Mouse (Mus musculus) thymus, postnatal 36 days (tissue): ENCODE measurements around the gene Carnmt1.

ENCODE experiments used
- DNase-seq, 2 experiments: peaks; one replicate each; pipeline ENCODE4 v3.0.0; 2022; ENCODE audit warnings: mixed read lengths in 2 of 2

The Carnmt1 gene

DNA sequence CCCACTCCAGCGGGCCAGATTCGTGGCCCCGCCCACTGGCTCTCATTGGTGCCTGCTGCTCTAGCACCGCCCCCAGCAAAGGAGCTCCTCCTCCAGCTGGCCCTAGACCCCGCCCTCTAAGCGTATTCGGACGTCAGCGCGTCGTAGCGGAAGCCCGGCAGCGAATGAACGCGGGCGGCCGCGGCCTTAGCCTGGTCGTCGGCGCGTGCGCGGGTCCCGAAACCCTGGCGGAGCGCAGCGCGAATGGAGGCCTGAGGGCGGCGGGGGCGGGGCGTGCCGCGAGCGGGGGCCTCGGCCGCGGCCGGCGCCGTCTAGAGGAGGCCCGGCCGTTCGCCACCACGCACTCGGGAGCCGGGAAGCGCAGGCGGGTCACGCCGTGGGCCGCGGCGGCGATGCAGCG lies at the start of gene Carnmt1:
Gene Carnmt1 (plus strand): TSS at position 157 of the 400 bp plus-strand sequence.
- peak; percentile 99 for DNase-seq

DNA sequence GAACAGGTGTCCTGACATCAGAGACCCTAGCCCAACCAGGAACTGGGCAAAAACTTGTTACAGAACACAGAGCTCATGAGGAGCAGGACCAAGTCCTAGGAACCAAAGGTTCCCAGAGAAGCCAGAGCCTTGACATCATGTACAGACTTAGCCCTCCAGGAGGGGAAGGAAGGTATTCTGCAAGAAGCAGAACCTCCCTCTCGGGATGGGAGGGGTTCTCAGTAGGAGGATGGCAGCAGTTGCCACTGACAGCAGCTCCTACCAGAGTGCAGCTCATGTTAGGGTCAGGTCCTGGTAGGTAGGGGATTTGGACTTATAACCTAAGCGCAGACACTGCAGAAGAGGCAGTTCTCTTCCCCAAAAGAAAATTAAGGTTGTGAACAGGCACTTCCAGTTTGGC lies 46.7 kb upstream of the Carnmt1 start:
- no peak for DNase-seq

DNA sequence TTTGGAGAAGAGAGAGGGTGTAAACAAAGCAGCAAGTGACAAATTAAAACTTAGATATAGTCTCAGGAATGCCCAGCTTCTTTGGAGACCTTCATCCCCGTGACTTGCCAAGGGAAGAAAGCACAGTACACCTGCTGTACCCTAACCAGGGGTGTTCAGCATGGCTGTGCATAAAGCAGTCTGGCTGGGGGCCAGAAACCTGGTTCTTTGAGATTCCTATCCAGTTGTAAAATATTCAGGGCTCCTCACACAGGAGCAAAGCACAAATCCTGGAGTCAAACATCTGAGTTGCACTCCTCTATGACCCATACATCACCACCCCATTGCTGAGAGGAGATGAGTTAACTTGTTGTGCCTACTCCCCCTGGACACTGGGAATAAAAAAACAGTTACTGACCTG lies 41.0 kb upstream of the Carnmt1 start:
- no peak for DNase-seq

DNA sequence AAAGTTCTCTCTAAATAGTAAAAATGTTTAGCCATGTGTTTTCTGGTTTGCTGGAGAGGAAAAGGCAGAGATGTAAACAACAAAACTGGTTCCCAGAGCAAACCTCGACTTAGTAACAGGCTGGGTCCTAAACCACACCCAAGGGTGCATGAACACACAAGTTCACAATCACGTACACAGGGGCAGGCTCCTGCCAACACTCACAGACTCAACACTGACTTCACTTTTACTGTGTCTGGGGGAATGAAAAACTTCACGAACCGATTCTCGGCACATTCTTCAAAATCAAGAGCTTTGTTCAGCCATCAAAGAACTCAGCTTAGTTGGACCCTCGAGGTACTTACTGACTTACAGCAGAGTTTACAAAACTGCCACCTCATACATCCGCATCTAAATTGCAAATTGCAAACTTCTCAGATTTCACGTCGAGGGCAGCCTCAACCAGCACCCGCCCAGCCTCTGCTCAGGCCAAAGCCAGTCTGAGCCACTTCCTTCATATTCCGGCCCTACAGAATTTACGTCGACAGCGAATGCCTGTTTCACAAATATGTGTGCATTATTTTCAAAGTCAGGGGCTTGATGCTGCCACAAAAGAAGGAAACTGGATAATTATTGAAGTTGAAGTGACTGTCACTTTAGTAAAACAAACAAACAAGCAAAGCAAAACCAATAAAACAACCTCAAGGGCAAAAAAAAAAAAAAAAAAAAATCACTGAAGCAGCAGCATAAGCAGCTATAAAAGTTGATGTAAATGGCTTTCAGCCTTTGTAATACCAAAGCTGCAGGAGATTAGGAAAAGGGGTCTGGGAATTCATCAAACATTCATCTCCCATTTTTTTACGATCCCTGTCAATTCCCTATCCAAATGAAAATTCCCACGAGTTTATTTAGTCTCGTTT lies 40.1 kb upstream of the Carnmt1 start:
- peak in 1 of 2 experiments; percentile 16 for DNase-seq

DNA sequence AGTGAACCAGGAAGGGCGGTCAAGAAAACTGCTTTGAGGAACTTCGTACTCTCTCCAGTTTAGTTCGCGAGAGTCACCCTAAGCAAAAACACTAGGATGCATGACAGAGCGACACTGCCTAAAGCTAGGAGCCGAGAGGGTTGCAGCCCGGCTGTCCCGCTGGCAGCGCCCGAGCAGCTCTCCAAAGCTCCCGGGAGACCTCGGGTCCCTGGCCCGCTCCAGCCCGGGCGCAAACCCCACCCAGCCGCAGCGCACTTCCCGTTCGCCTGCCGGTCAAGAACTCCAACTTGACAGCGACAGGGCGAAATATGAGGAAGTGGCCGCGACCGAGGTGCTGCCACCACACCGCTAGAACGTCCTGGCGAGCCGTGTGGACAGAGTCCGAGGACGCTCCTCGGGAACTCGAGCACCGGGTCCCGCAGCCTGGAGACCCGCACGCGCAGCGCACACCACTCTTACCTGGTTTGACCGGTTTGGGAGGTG lies 39.4 kb upstream of the Carnmt1 start:
- DNase-seq = peak; percentile 55 to 58

DNA sequence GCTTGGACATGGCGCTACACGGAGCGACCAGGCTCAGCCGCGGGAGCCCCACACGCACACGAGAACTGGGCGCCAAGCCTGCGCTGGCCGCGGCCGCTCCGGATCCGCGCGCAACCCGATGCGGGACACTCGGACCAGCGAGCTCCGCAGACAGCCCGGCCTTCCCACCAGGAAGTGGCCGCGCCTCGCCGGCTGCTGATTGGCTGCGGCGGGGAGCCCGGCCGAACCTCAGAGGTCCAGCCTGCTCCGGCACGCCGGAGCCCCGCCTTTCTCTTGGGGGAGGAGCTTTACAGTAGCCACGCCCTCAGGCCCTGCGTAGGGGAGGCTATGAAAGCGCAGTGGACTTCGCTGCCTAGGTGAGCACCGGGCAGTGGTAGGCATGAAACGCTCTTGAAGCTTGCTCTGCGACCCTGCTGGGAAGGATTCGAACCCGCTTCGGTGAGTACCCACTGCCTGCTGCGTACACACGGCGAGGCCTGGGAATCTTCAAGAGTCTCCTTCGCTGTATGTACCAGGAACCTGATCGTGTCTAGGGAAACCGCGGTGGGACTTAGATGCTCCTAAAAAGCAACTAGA lies 38.8 kb upstream of the Carnmt1 start, which contains the start of the genes Ostf1 and Nmrk1:
Gene Ostf1 (minus strand): TSS at position 180 of the 576 bp plus-strand sequence.
Gene Nmrk1 (plus strand): TSS at position 307 of the 576 bp plus-strand sequence.
- peak; percentile 94 to 97 for DNase-seq

DNA sequence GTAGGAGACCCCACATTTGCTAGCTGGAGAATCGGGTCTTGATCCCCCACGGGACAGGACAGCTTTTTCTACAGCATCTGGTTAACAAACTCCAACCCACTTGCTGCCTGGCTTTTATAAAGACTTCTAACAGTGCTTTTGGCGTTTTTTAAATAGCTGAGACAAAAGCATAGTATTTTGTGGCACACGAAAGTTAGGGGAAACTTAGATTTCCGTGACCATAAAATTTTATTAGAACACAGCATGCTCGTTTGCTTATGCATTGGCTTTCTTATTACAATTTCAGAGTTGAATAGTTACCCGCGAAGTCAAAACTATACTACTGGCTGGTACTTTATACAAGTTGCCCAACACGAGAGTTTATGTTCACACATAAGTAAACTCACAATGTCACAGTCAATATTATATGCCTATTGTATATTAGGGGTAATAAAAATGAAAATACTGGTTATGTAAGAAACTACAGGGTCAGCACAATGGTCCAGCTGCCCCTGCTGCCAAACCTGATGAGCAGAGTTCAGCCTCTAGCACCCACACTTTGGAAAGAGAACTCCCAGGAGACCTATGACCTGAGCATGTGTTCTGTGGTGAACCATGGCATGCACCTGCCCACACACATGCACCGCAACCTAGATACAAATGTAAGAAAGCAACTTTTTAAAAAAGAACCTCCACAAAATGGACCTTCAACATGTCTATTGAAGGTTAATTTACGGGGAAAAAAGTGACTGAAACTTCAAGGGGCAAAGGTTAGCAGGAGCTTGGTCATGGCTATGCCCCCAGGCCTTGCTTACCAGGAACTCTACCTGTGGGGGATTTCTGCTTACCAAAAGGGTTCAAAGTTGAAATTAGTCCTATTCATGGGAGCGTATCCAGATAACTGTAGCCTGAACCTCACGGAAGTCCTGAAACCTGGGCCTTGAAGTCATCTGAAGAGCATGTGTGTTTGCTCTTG lies 38.1 kb upstream of the Carnmt1 start:
- DNase-seq = no peak

DNA sequence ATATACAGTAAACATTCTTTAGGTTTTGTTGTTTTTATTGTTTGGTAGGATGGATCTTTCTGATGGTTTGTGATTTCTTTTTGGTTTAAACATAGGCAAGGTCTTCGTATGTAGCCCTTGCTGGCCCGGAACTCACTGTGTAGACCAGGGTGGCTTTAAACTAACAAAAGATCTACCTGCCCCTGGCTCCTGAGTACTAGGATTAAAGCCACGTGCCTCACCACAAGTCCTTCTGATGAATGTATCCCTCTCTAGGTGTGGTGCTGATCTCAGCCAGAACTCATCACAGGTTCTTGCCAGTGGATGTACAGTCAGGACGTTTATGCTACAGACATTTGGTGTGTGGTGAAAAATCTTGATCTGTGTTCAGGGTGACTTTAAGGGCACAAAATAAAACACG lies 32.6 kb upstream of the Carnmt1 start:
- DNase-seq = no peak

DNA sequence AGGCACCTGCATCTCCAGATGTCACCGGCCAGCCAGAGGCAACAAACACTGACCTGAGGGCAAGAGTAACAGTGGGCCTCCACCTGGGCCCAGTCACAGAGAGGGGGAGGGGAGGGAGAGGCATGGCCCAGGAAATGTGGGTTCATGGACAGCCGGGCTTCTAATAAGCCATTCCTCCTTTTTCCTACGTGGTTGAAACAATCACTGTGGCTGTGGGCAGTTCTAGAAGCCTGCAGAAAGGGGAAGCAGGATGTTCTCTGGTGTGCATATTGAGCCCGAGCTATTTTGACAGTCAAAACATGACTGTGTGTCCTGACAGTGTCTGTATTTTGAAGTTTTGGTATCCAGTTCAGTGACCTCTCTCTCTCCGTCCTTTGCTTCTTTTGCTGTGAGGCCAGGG lies 31.6 kb upstream of the Carnmt1 start:
- DNase-seq = peak; percentile 37 to 48

DNA sequence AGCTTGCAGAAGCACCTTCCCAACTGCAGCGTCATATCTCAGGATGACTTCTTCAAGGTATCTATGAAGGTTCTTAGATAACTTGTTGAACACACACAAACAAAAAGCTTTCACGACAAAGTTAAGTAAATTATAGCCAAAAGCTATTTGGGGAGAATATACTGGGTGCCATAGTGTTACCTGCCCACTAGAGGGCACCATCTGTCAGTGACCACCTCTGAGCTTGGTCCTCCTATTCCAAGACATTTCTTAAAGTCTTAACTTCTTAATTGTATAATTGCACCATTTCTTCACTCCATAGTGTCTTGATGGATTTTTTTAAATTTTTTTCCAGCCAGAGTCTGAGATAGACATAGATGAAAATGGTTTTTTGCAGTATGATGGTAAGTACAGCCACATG lies 31.0 kb upstream of the Carnmt1 start:
- no peak for DNase-seq

DNA sequence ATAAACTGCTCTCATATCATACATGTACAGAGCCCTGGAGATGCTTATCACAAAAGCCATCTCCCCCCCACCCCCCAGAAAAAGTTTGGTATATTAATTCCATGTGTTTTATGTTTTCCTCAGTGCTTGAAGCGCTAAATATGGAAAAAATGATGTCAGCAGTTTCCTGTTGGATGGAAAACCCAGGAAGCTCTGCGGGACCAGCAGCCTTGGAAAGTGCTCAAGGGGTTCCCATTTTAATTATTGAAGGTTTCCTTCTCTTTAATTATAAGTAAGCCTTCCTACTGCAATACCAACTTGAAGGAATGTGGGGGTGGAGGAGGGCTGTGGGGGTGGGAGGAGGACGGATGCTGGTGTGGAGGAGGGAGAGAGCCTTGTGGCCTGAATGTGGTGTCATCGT lies 29.6 kb upstream of the Carnmt1 start:
- no peak for DNase-seq

DNA sequence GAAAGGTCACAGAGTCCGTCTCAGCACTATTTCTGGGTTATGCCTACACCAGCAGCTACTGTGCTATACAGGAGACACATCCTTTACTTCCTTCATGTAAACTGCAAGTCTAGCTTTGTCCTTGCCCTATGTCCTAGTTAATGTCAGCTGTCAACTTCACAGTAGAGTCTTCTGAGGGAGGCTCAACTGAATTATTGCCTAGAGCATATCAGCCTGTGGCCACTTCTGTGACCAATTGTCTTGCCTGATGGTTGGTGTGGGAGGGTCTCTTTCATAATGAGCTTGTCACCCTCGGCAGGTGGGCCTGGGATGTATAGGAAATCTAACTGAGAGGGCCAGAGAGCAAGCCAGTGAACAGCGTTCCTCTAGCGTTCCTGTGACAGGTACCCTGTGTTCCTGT lies 27.2 kb upstream of the Carnmt1 start:
- no peak for DNase-seq

DNA sequence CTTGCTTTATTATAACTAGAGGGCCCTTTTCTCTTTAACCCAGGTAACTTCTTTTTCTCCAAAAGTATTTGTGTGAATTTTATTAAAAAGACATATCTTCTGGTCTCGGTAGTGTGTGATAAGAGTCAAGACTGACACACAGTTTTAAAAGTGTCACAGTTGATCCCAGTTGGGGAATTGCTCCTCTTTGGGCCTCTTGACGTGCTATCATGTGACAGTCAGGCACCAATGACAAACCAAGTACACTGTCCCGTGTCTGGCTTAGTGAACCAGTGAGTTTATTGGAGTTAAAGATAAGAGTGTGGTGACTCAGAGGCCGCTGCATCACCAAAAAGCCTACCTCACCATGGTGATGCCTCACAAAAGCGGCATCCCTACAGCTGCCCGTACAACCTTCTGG lies 26.5 kb upstream of the Carnmt1 start:
- DNase-seq = no peak

DNA sequence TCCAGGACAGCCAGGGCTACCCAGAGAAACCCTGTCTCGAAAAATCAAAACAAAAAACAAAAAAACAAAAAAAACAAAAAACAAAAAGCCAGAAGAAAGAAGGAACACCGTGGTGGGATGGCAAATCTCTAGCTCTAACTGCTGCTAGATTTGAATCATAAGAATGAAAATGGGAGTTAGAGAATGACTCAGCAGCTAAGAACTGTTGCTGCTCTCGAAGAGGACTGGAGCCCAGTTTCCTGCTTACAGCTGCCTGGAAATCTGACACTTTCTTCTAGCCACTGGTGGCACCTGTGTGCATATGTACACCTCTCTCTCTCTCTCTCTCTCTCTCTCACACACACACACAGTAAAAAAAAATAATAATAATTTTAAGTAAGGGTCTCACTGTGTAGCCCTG lies 24.2 kb upstream of the Carnmt1 start:
- DNase-seq = no peak

DNA sequence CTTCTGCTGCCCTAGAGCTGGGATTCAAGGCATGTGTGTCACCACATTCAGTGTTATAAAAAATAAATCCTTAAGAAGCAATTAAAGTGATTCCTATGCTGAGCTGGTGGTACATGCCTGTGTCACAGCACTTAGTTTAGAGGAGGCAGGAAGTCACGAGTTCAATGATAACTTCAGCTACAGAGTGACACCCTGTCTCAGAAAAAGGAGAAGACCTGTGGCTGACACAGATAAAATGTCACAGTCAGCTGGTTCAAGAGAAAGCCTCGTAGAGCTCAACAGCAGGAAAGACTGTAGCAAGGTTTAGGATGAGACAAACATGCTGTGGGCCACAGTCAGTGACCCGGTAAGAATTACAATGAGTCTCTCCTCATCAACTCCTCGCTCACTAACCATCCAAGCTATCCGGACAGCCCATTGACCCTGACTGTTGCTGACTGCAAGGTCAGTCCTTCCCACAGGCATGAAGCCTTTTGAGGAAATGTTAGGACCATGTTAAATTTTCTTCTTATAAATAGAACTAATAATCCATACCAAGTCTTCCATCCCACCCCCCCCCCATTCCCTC lies 23.6 kb upstream of the Carnmt1 start:
- DNase-seq = no peak

DNA sequence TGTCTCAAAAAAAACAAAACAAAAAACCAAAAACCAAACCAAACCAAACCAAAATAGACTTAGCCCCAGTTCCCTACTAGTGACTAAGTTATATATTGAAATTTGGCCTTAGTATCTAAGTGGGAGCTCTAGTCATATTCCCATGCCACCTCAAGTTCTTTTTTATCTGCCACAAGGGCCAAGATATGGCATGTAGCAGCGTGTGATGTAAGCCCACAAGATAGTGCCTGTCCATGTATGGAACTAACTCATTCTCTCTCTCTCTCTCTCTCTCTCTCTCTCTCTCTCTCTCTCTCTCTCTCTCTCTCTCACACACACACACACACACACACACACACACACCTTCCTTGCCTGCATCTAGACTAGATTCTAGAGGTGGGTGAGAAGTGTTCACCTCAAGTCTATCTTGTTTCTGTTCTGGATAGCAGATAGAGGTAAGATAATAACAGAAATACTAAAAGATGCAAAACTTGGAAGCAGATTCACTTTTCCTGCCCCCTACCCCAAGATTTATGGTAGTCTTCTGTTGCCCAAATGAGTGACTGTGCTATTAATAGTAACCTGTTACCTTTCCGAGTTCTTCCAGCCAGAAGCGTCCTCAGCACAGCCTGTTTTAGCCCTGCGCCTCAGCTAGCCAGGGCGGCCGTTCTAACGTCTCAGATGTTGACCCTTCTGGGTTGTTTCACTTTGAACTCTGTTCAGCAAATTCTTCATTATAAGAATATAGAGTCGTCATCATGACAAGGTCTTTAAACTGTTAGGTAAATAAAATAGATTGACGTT lies 22.6 kb upstream of the Carnmt1 start:
- DNase-seq = no peak

DNA sequence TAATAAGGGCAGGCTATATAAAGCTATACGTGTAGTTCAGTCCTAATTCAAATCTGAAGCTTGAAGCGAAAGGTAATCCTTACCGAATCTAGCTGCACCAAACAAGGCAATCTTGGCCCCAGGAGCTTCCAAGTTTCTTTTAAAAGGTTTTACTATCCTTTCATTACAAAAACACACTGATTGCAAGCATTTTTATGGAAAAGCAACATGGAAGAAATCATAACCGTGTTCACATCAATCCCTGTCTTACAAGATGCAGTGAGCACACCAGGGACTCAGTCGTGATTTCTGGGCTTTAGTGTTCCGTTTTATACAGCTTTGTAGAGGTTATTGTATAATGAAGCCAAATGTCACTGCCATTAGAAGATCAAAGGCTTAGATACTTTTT lies 22.0 kb upstream of the Carnmt1 start:
- DNase-seq = no peak

DNA sequence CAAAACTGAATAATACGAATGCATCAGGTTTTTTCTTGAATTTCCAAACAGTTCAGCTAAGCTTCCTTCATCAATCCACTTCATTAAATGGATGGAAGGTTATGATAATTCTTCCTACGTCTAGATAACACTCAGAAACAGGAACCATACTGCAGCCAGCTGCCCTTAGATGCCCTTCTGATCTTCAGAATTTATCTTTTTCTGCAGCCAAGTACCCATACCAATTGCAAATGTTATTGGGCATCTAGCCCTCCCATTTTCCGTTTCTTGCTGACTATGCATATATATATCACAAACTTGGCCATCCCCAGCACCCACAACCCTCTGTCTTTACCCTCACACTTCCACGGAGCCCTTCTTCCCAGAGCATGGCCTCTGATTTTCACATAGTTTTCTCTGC lies 20.6 kb upstream of the Carnmt1 start:
- DNase-seq = no peak

DNA sequence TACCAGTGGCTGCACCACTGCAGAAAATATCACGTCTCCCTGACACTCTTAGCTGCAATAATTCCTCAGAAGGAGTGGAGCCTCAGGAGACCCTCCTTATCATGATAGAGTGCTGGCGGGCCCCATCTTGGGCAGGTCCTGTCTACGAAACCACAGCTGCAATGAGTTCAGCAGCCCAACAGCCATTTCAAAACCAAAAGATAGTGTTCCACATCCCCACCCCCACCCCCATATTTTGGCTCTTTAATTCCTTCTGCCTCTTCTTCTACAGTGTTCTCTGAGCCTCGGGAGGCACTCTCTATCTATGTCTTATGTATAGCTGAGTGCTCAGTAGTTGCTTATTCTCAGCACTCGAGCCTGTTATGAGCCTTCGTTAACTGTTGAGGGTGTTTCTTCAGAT lies 20.1 kb upstream of the Carnmt1 start:
- no peak for DNase-seq

DNA sequence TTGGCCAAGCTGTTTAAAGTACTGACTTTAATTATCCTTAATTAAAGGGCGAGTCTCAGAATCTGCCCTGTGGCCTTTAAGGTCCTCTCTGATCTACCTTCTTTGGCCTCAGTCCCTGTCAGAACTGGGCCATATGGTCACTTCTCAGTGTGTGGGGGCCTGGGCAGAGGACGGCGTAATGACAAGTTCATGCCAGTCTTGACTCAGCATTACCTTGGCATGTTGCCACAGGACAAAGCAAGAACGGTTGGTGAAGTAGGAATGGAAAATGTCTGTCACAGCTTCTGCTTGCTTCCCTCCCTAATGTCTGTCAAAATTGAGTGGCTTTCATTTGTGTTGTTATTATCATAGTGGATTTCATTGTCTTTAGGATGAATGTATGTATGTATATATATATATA lies 18.0 kb upstream of the Carnmt1 start:
- DNase-seq = no peak

DNA sequence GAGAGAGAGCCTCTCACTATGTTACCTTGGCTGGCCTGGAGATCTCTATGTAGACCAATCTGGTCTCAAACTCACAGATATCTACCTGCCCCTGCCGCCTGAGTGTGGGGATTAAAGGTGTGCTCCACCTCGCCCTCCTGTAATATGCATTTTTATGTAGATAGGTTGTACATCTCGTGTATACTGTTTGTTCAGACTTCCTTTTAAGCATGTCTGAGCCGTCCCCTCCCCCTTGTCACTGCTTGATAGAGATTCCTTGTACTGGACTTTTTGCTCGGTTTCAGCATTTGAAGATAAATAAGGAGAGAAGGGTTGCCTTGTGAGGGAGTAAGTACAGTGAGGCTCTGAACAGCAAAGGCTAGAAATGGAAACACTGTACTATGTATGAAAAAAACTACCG lies 17.5 kb upstream of the Carnmt1 start:
- no peak for DNase-seq

DNA sequence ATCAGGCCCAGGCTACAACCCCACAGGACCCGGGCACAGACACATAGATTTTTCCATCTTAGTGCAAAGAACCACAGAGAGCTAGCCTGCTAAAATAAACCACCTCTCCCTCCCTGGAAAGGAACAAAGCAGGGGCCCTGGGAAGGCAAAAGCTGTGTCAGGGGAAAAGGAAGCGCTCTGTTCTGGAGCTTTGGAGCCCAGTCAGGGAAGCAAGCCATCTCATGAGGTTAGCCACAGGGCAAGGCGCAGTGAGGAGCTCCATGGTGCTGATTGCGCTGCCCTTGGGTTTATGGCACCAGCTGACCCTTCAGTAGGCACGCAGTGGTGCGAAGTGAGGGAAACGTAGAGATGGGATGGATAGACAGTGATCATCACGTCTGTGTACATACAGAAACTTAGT lies 16.2 kb upstream of the Carnmt1 start:
- DNase-seq = no peak
